Mouse (Mus musculus) adrenal gland, postnatal 25 days (tissue): ENCODE data around the gene C1qtnf6. TPM values are rescaled to one million over a fixed set of nuclear protein-coding genes. Genes with fewer than 3 reads are reported as not detected.

Source experiments
- DNase-seq: peaks from one replicate; pipeline ENCODE4 v3.0.0; 2021; ENCODE audit warnings: mixed read lengths
- total RNA-seq: library from RNA; stranded (reverse); gene quantifications from 2 replicates; pipeline ENCODE4 v1.2.3, GENCODE M21; 2021

The C1qtnf6 gene
- total RNA-seq, 1 experiment from 2014 or later, result 59.4 TPM

DNA sequence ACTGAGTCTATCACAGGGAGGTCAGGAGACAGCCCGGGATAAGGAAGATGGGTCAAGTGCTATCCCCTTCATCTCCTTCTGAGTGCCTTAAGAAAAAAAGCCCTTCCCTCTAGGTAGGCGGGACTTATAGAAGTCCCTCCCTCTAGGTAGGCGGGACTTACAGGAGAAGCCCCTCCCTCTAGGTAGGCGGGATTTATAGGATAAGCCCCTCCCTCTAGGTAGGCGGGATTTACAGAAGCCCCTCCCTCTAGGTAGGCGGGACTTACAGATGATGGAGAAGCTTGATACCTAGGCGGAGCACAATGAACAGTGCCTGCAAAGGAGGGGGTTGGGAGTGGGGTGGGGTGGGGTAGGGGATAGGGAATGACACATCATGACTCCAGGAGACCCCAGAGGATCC lies 51.1 kb downstream of the C1qtnf6 start:
- no peak for DNase-seq

DNA sequence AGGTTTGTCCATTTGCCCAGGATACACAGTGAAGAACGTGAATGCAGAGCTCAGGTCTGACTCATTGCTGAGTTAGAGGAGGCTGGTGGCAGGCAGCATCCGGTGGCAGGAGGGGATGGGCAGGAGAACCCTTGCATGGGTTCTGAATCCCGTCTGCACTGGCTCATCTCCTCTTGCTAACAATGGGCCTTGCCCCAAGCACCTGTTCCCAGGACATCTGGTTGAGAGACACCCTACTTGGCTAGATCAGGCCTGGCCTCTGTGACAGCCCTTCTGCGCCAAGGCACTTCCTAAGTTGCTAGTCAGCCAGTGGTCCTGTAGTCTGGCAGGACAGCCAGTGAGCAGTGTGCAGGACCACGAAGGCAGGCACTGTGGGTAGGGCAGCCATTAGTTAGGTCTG lies 51.7 kb downstream of the C1qtnf6 start:
- DNase-seq, result no peak

DNA sequence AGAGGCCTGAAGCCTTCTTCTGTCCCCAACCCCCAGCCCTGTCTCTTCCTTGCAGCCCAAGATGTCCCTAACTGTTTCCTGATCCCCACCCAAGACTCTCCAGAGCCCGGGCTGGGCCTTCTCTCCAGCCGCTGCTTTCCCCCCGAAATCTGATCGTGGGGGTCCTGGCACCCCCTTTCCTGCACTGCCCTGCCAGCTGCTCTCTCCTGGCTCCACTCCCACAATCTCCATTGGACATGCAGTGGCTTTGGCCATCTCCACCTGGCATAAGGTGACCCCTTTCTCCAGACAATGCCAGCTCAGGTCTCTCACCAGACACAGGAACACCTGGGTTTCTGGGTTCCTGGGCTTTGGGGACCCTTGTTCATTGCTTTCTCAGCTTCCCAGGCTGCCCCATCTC lies 53.1 kb downstream of the C1qtnf6 start:
- DNase-seq, result no peak

- DNase-seq, result no peak
Observed at GRCm38 (mm10) chr15:78476878-78477277, 54.3 kb downstream of the C1qtnf6 start.

DNA sequence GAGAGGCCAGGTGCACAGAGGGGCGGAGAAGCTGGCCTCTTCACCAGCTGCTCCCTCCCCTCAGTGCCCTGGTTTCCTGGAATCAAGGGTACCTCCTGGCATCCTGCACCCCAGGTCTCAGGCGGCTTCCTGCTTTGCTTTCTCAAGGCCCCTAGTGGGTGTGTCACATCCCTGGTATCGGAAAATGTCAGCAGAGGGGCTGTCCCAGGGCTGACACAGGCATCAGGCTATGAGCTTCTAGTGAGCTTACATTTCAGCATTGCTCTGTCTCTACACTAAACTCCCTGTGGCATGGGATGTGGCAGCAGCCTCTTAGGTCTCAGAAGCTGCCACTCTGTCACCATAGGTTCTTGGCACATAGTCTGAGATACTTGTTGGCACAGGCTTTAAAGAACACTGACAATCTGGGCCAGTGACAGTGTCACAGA lies 55.6 kb downstream of the C1qtnf6 start:
- peak; percentile 22 for DNase-seq

GRCm38 (mm10) chr15:78473442-78473841 lies 57.8 kb downstream of the C1qtnf6 start:
- DNase-seq, result no peak

Other genes with a start within 250 kb of the C1qtnf6 start
- 0.43 and 1.0 TPM in 2 replicates for gene Csf2rb2, start 225.7 kb downstream of the C1qtnf6 start, total RNA-seq
- gene Csf2rb, start 205.7 kb downstream of the C1qtnf6 start, total RNA-seq, result 6.9 and 9.2 TPM in 2 replicates
- gene Tex33, start 135.5 kb downstream of the C1qtnf6 start, total RNA-seq, result not detected in 2 replicates
- 246 and 299 TPM in 2 replicates for gene Tst, start 125.5 kb downstream of the C1qtnf6 start, total RNA-seq
- gene Mpst, start 125.0 kb downstream of the C1qtnf6 start, total RNA-seq, result 56.9 and 61.7 TPM in 2 replicates
- gene Kctd17, start 102.9 kb downstream of the C1qtnf6 start, total RNA-seq, result 73.5 and 84.3 TPM in 2 replicates
- 1.9 and 4.9 TPM in 2 replicates for gene Tmprss6, start 62.8 kb downstream of the C1qtnf6 start, total RNA-seq
- gene Il2rb, start 36.1 kb downstream of the C1qtnf6 start, total RNA-seq, result 0.48 and 0.58 TPM in 2 replicates
- gene Sstr3, start 13.3 kb upstream of the C1qtnf6 start, total RNA-seq, result 0.58 and 0.76 TPM in 2 replicates
- gene Rac2, start 41.4 kb upstream of the C1qtnf6 start, total RNA-seq, result 2.7 and 4.5 TPM in 2 replicates
- 7.5 and 7.6 TPM in 2 replicates for gene Cyth4, start 65.6 kb upstream of the C1qtnf6 start, total RNA-seq
- 2.4 and 7.8 TPM in 2 replicates for gene Elfn2, start 187.4 kb upstream of the C1qtnf6 start, total RNA-seq
- 11.9 and 14.5 TPM in 2 replicates for gene Mfng, start 242.1 kb upstream of the C1qtnf6 start, total RNA-seq